Mouse (Mus musculus) limb, embryonic 14.5 days (tissue): Measurements from ENCODE around the gene Fam3b. TPM values are rescaled to one million over a fixed set of nuclear protein-coding genes. Genes with fewer than 3 reads are reported as not detected.

Experiments
- ATAC-seq: fragments of 200-750 bp; cut with Nextera tagmentation; 2 replicates; pipeline ENCODE4 v1.8.0; 2017; ENCODE audit warnings: low read depth, moderate number of reproducible peaks, moderate TSS enrichment; ENCODE audit not compliant: low FRiP score
- DNase-seq: peaks from one replicate; pipeline ENCODE4 v3.0.0-alpha.2; 2015; ENCODE audit warnings: low spot score
- H3K27ac ChIP-seq: fragments of 300-500 bp; sonication (generic); replicated peaks from 2 replicates; pipeline ENCODE4 v1.5.1; 2014; ENCODE audit warnings: low read depth, mild to moderate bottlenecking, low read length, moderate library complexity, mixed read lengths
- H3K27me3 ChIP-seq: fragments of 300-500 bp; sonication (generic); 2 replicates; pipeline ENCODE4 v1.6.1; 2014; ENCODE audit warnings: low read length, mixed read lengths; ENCODE audit not compliant: control insufficient read depth, insufficient read depth
- H3K36me3 ChIP-seq: fragments of 300-500 bp; sonication (generic); 2 replicates; pipeline ENCODE4 v1.6.1; 2014; ENCODE audit warnings: mild to moderate bottlenecking, low read length, moderate library complexity, mixed read lengths; ENCODE audit not compliant: control insufficient read depth, insufficient read depth
- H3K4me1 ChIP-seq: fragments of 300-500 bp; sonication (generic); 2 replicates; pipeline ENCODE4 v1.6.1; 2014; ENCODE audit warnings: antibody characterized with exemption, low read length, mixed read lengths; ENCODE audit not compliant: control insufficient read depth, insufficient read depth
- H3K4me2 ChIP-seq: fragments of 300-500 bp; sonication (generic); replicated peaks from 2 replicates; pipeline ENCODE4 v1.6.1; 2014; ENCODE audit warnings: low read depth, mild to moderate bottlenecking, low read length, moderate library complexity; ENCODE audit not compliant: severe bottlenecking
- H3K4me3 ChIP-seq: fragments of 300-500 bp; sonication (generic); replicated peaks from 2 replicates; pipeline ENCODE4 v1.5.1; 2014; ENCODE audit warnings: low read length
- H3K9ac ChIP-seq: fragments of 300-500 bp; sonication (generic); 2 replicates; pipeline ENCODE4 v1.6.1; 2014; ENCODE audit warnings: mild to moderate bottlenecking, low read depth, low read length, moderate library complexity; ENCODE audit not compliant: severe bottlenecking
- H3K9me3 ChIP-seq: fragments of 300-500 bp; sonication (generic); 2 replicates; pipeline ENCODE4 v1.6.1; 2016; ENCODE audit warnings: low read length; ENCODE audit not compliant: control insufficient read depth
- POLR2A ChIP-seq: fragments of 200-500 bp; IDR thresholded peaks from 2 replicates; pipeline ENCODE4 v1.8.0; 2012; ENCODE audit warnings: inconsistent platforms, mild to moderate bottlenecking, moderate library complexity, borderline replicate concordance; ENCODE audit not compliant: insufficient read depth, insufficient read length; ENCODE audit errors: extremely low read depth
- whole genome bisulfite sequencing: fragments of 180-500 bp; shearing (Covaris S2); extraction: QIAGEN DNeasy Blood & Tissue Kit; methylation state at CpG from one replicate; pipeline ENCODE4 v1.1.7; 2014; 5-methylcytosine and 5-hydroxymethylcytosine counted together
- polyA plus RNA-seq, 2 experiments: library from polyadenylated mRNA; depleted of rRNA in 1 of 2; stranded (reverse) in 1 of 2; unstranded in 1 of 2; fragments of >200 nt; fragmentation: Nextera tagmentation in 1 of 2; extraction: Ambion mirVana in 1 of 2; gene quantifications; 2 replicates each; pipeline versions ENCODE4 v1.2.1 to v1.2.3; 2012 to 2014

Gene Fam3b
- polyA plus RNA-seq, 2 experiments: not detected

DNA sequence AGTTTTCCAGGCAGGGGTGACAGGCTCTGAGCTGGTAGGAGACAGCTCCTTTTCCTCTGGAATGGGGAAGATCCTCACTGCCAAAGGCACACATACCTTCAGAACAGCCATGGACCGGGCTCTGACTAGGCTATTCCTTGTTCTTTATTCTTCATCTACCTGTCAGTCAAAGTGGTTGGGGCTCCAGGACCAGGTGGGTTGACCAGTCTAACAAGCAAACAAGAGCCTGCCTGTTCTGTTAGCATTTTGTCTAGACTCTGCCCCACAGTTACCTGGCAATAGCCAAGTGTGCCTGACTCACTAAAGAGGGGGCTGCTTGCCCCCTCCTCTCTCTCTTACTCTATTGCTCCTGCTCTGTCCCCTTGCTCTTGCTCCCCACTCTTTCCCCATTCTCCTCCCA, 22.2 kb downstream of the Fam3b start:
- no peak overlapping the region for H3K4me3 ChIP-seq
- H3K9me3 ChIP-seq: no peaks in the 10 kb centered on the region
- H3K36me3 ChIP-seq: no peaks in the 10 kb centered on the region
- no peaks in the 10 kb centered on the region for H3K27me3 ChIP-seq
- H3K9ac ChIP-seq: no peak overlapping the region
- H3K4me2 ChIP-seq: no peak overlapping the region
- DNase-seq: no peak
- no peak for TF ChIP-seq POLR2A
- WGBS: 62% methylated on average over 1 of the region's 1 CpGs
- H3K27ac ChIP-seq: no peak overlapping the region
- no peak for ATAC-seq
- H3K4me1 ChIP-seq: no peaks in the 10 kb centered on the region

DNA sequence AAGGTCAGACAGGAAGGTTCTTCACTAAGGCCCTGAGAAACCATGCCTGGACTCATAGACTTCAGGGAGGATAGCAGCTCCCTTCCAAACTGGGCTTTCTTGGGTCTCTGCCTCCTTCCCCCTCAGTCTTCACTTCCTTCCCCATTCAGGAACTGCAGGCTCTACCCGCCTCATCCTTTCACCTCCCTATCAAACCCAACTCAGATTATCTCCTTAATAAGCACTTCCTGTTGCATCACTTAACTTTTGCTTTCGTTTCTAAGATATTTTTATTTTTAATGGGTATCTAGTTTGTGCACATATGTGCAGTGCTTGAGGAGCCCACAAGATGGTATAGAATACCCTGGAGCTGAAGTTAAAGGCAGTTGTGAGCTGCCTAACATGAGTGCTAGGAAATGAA, 36.0 kb downstream of the Fam3b start:
- H3K36me3 ChIP-seq: no peaks in the 10 kb centered on the region
- no peak overlapping the region for H3K4me2 ChIP-seq
- no peaks in the 10 kb centered on the region for H3K27me3 ChIP-seq
- no peaks in the 10 kb centered on the region for H3K4me1 ChIP-seq
- ATAC-seq (no peak), DNase-seq (no peak)
- H3K9ac ChIP-seq: no peak overlapping the region
- no peaks in the 10 kb centered on the region for H3K9me3 ChIP-seq
- H3K4me3 ChIP-seq: no peak overlapping the region
- TF ChIP-seq POLR2A: no peak
- 72% methylated on average over 2 of the region's 2 CpGs for WGBS
- no peak overlapping the region for H3K27ac ChIP-seq

DNA sequence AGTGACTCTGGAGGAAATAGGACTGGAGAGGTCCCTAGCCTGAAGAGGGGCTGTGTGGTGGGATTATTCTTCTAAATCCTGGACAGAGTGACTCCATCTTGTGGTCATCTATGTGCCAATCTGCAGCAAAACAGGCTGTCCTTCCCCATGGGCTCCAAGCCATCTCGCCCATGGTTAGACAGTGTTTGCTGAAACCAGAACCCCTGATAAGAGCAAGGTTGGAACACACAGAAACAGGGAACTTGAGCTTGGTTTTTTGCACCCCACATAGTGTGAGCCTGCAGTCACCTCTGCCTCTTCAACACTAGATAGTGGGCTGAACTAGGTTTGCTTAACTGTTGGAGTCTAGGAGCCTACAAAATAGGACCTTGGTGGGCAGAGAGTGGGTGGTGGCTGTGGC, 38.1 kb downstream of the Fam3b start:
- no peaks in the 10 kb centered on the region for H3K36me3 ChIP-seq
- H3K27me3 ChIP-seq: no peaks in the 10 kb centered on the region
- H3K4me1 ChIP-seq: no peaks in the 10 kb centered on the region
- WGBS: 100% methylated on average over 1 of the region's 1 CpGs
- H3K4me3 ChIP-seq: no peak overlapping the region
- H3K9me3 ChIP-seq: no peaks in the 10 kb centered on the region
- ATAC-seq: no peak
- TF ChIP-seq POLR2A: no peak
- no peak for DNase-seq
- H3K9ac ChIP-seq: no peak overlapping the region
- H3K27ac ChIP-seq: no peak overlapping the region
- no peak overlapping the region for H3K4me2 ChIP-seq

DNA sequence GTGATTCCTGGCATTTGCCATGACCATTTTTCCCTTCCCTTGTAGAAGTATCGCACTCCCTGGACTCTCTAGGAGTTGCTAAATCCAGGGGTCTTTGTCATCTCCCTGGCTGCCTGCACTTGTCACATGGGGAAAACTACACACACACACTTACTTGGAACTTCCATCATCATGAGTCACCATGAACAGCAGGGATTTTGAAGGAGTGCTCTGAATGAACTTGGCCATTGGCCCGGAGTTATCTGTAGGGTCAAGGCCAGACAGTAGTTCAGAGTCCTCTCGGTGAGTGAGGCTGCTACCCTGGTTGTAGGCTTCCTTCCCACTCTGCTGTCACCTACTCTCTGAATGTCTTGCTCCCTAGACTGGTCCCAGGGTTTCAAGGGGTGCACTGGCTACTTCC, 39.0 kb downstream of the Fam3b start:
- DNase-seq (no peak), ATAC-seq (no peak)
- WGBS: 88% methylated on average over 3 of the region's 3 CpGs
- no peaks in the 10 kb centered on the region for H3K27me3 ChIP-seq
- H3K9me3 ChIP-seq: no peaks in the 10 kb centered on the region
- no peak overlapping the region for H3K4me2 ChIP-seq
- no peaks in the 10 kb centered on the region for H3K4me1 ChIP-seq
- H3K36me3 ChIP-seq: no peaks in the 10 kb centered on the region
- H3K27ac ChIP-seq: no peak overlapping the region
- H3K4me3 ChIP-seq: no peak overlapping the region
- no peak for TF ChIP-seq POLR2A
- no peak overlapping the region for H3K9ac ChIP-seq

DNA sequence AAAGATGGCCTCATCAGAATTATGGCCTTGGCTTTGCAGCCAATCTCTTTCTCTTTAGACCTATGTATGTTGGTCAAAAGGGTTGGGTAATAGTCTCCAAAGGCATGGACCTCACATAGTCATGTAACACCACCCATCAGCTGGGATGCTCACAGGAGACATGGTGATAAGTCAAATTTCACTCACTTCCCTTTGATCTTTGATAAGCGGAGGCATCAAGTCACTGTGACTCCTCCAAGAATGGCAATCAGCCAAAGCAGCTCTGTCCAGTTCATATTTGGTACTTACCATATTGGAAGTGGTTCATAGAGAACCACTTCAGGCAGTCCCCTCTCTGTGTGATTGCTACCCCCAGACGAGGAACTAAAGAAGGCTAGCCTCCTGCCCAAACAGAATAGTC, 39.9 kb downstream of the Fam3b start:
- H3K27me3 ChIP-seq: no peaks in the 10 kb centered on the region
- 88% methylated on average over 2 of the region's 2 CpGs for WGBS
- DNase-seq: no peak
- no peaks in the 10 kb centered on the region for H3K9me3 ChIP-seq
- no peak for ATAC-seq
- H3K4me3 ChIP-seq: no peak overlapping the region
- no peak overlapping the region for H3K9ac ChIP-seq
- H3K27ac ChIP-seq: no peak overlapping the region
- H3K4me2 ChIP-seq: no peak overlapping the region
- no peaks in the 10 kb centered on the region for H3K4me1 ChIP-seq
- TF ChIP-seq POLR2A: no peak
- H3K36me3 ChIP-seq: no peaks in the 10 kb centered on the region

DNA sequence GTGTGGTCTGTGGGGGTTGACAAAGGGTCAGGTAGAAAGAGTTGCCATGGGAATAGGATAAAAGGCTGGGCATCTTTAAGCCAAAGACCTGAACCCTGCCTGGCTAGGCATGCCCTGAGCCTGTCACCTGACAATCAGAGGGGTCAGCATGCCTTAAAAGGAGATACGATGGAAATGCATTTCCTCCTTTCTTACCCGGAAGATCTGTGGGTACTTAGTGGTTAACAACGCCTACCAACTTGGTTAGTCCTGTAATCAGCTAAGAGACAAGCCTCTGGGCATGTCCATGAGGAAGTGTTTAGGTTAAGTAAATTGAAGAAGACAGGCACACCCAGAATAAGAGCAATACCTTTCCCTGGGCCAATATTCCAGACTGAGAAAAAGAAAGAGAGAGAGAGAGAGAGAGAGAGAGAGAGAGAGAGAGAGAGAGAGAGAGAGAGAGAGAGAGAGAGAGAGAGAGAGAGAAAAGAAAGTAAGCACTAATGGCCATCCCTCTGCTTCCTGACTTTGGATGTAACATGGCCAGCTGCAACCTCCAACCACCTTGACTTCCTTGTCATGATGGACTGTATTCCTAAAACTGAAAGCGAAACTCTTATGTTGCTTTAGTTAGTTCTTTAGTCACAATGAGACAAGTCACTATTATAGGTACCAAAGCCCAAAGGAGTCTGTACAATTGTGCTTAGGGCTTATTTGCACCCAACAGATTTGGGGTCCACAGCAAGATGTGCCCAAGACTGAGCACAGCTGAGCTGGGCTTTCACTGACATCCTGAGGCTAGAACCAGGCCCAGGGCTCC, 46.4 kb downstream of the Fam3b start:
- TF ChIP-seq POLR2A: no peak
- Histone ChIP-seq H3K36me3 (no peaks in the 10 kb centered on the region), H3K9ac (no peak overlapping the region), H3K9me3 (no peaks in the 10 kb centered on the region), H3K4me3 (no peak overlapping the region), H3K4me2 (no peak overlapping the region), H3K4me1 (no peaks in the 10 kb centered on the region), H3K27ac (no peak overlapping the region), H3K27me3 (no peaks in the 10 kb centered on the region)
- ATAC-seq: no peak
- no peak for DNase-seq
- WGBS: 69% methylated on average over 4 of the region's 4 CpGs
